Mouse (Mus musculus) liver, adult (tissue): ENCODE results near the gene Ccdc70.

Source experiments
- GATA4 ChIP-seq: IDR thresholded peaks from 2 replicates; pipeline ENCODE4 v1.6.1; 2014; ENCODE audit warnings: mild to moderate bottlenecking, low read length; ENCODE audit not compliant: insufficient replicate concordance

Ccdc70 gene

GRCm38 (mm10) chr8:22013034-22013707, 43.6 kb downstream of the Ccdc70 start:
- no peak for TF ChIP-seq GATA4

- TF ChIP-seq GATA4 = no peak
These were observed 48.2 kb downstream of the Ccdc70 start for GRCm38 (mm10) chr8:22017731-22018130.

GRCm38 (mm10) chr8:22019498-22019897, 49.9 kb downstream of the Ccdc70 start:
- TF ChIP-seq GATA4 = no peak

GRCm38 (mm10) chr8:22022244-22022643, 52.7 kb downstream of the Ccdc70 start:
- no peak for TF ChIP-seq GATA4
